Mouse (Mus musculus): ENCODE results near the gene Eva1b. TPM values are rescaled to one million over a fixed set of nuclear protein-coding genes. Genes with fewer than 3 reads are reported as not detected.
A peak's percentile ranks its signal among the peaks of the same experiment; 100 is the strongest.

Gene Eva1b
- total RNA-seq (2022), result 1 to 10 TPM; 2.4 to 5.6 (median 3.1) TPM

- DNase-seq (ENCODE audit: low spot score in 2 of 2), result no peak
Observed at GRCm38 (mm10) chr4:126147533-126148160, at the start of gene Eva1b. Gene Eva1b (plus strand): TSS chr4:126147744.

- DNase-seq (ENCODE audit: low spot score in 2 of 2), result no peak
Observed at GRCm38 (mm10) chr4:126099365-126099764, 48.2 kb upstream of the Eva1b start.

- DNase-seq (ENCODE audit: low spot score in 2 of 2), result no peak
Observed at GRCm38 (mm10) chr4:126100764-126101163, 46.8 kb upstream of the Eva1b start.

GRCm38 (mm10) chr4:126102061-126102841, 45.3 kb upstream of the Eva1b start:
- DNase-seq (ENCODE audit: low spot score in 2 of 2), result peak in 1 of 2 experiments; percentile 65

GRCm38 (mm10) chr4:126103057-126103581, 44.4 kb upstream of the Eva1b start:
- DNase-seq (ENCODE audit: low spot score in 2 of 2), result peak; percentile 60 to 89

- peak; percentile 80 to 96 for DNase-seq (ENCODE audit: low spot score in 2 of 2)
Observed at GRCm38 (mm10) chr4:126103590-126104068, 43.9 kb upstream of the Eva1b start, which contains the start of gene Stk40. Gene Stk40 (plus strand): TSS chr4:126103957.

GRCm38 (mm10) chr4:126104261-126105075, 43.1 kb upstream of the Eva1b start:
- peak in 1 of 2 experiments; percentile 42 for DNase-seq (ENCODE audit: low spot score in 2 of 2)

- DNase-seq (ENCODE audit: low spot score in 2 of 2), result no peak
Observed at GRCm38 (mm10) chr4:126105131-126105783, 42.3 kb upstream of the Eva1b start.

GRCm38 (mm10) chr4:126108061-126108740, 39.3 kb upstream of the Eva1b start:
- DNase-seq (ENCODE audit: low spot score in 2 of 2), result no peak

GRCm38 (mm10) chr4:126109613-126110373, 37.8 kb upstream of the Eva1b start:
- no peak for DNase-seq (ENCODE audit: low spot score in 2 of 2)

GRCm38 (mm10) chr4:126110374-126111152, 37.0 kb upstream of the Eva1b start:
- peak; percentile 62 to 84 for DNase-seq (ENCODE audit: low spot score in 2 of 2)

- DNase-seq (ENCODE audit: low spot score in 2 of 2), result no peak
Observed at GRCm38 (mm10) chr4:126111153-126111549, 36.4 kb upstream of the Eva1b start.

GRCm38 (mm10) chr4:126113243-126113642, 34.3 kb upstream of the Eva1b start:
- no peak for DNase-seq (ENCODE audit: low spot score in 2 of 2)

GRCm38 (mm10) chr4:126113943-126114342, 33.6 kb upstream of the Eva1b start:
- no peak for DNase-seq (ENCODE audit: low spot score in 2 of 2)

GRCm38 (mm10) chr4:126115411-126115810, 32.1 kb upstream of the Eva1b start:
- DNase-seq (ENCODE audit: low spot score in 2 of 2), result no peak

GRCm38 (mm10) chr4:126115871-126116521, 31.5 kb upstream of the Eva1b start:
- no peak for DNase-seq (ENCODE audit: low spot score in 2 of 2)

GRCm38 (mm10) chr4:126117116-126117515, 30.4 kb upstream of the Eva1b start:
- DNase-seq (ENCODE audit: low spot score in 2 of 2), result no peak

GRCm38 (mm10) chr4:126118651-126119050, 28.9 kb upstream of the Eva1b start:
- peak; percentile 46 to 93 for DNase-seq (ENCODE audit: low spot score in 2 of 2)
